Mouse (Mus musculus) kidney, embryonic 16.5 days (tissue): ENCODE measurements around the gene Lipc. TPM values are rescaled to one million over a fixed set of nuclear protein-coding genes. Genes with fewer than 3 reads are reported as not detected.

Experiments used
- ATAC-seq: fragments of 200-750 bp; cut with Nextera tagmentation; 2 replicates; pipeline ENCODE4 v1.8.0; 2017; ENCODE audit warnings: moderate TSS enrichment; ENCODE audit not compliant: low FRiP score, low TSS enrichment
- H3K27ac ChIP-seq: fragments of 300-500 bp; sonication (generic); 2 replicates; pipeline ENCODE4 v1.5.1; 2014; ENCODE audit warnings: low read length
- H3K27me3 ChIP-seq: fragments of 300-500 bp; sonication (generic); 2 replicates; pipeline ENCODE4 v1.6.1; 2014; ENCODE audit warnings: low read length, control low read depth, mixed read lengths; ENCODE audit not compliant: insufficient read depth
- H3K36me3 ChIP-seq: fragments of 300-500 bp; sonication (generic); 2 replicates; pipeline ENCODE4 v1.6.1; 2014; ENCODE audit warnings: low read length, control low read depth, mixed read lengths; ENCODE audit not compliant: insufficient read depth
- H3K4me1 ChIP-seq: fragments of 300-500 bp; sonication (generic); 2 replicates; pipeline ENCODE4 v1.6.1; 2014; ENCODE audit warnings: low read length, control low read depth, mixed read lengths; ENCODE audit not compliant: insufficient read depth
- H3K4me2 ChIP-seq: fragments of 300-500 bp; sonication (generic); replicated peaks from 2 replicates; pipeline ENCODE4 v1.6.1; 2014; ENCODE audit warnings: low read depth, low read length
- H3K4me3 ChIP-seq: fragments of 300-500 bp; sonication (generic); 2 replicates; pipeline ENCODE4 v1.5.1; 2014; ENCODE audit warnings: mild to moderate bottlenecking, low read length
- H3K9ac ChIP-seq: fragments of 300-500 bp; sonication (generic); replicated peaks from 2 replicates; pipeline ENCODE4 v1.6.1; 2014; ENCODE audit warnings: low read length
- H3K9me3 ChIP-seq: fragments of 300-500 bp; sonication (generic); 2 replicates; pipeline ENCODE4 v1.6.1; 2016; ENCODE audit warnings: low read length, control low read depth
- WGBS: fragments of 180-500 bp; shearing (Covaris S2); extraction: QIAGEN DNeasy Blood & Tissue Kit; methylation state at CpG from one replicate; pipeline ENCODE4 v1.1.7; 2014; 5-methylcytosine and 5-hydroxymethylcytosine counted together
- polyA plus RNA-seq: library from polyadenylated mRNA; unstranded; fragments of >200 nt; fragmentation: Nextera tagmentation; extraction: Ambion mirVana; gene quantifications from 2 replicates; pipeline ENCODE4 v1.2.1, GENCODE M21; 2015

Gene Lipc
- polyA plus RNA-seq, 1 experiment from 2014 or later, result 0.89 TPM

GRCm38 (mm10) chr9:70921781-70922565 lies 30.1 kb downstream of the Lipc start:
- 0 out of 2 replicates have a peak, but pooled peaks have one; percentile 43 for ATAC-seq
- peak overlapping the region; percentile 15; the same call in 1 of the 2 replicates for H3K27ac ChIP-seq
- H3K9me3 ChIP-seq, result peaks cover 4% of the 10 kb centered on the region; the same call in 1 of the 2 replicates
- H3K9ac ChIP-seq, result no peak overlapping the region
- peaks cover 10% of the 10 kb centered on the region for H3K4me1 ChIP-seq
- H3K36me3 ChIP-seq, result no peaks in the 10 kb centered on the region
- no peak overlapping the region for H3K4me3 ChIP-seq
- H3K27me3 ChIP-seq, result no peaks in the 10 kb centered on the region
- WGBS, result 39% methylated on average over 7 of the region's 7 CpGs
- H3K4me2 ChIP-seq, result no peak overlapping the region

GRCm38 (mm10) chr9:70921132-70921531 lies 30.9 kb downstream of the Lipc start:
- 70% methylated on average over 3 of the region's 3 CpGs for WGBS
- no peak overlapping the region for H3K4me3 ChIP-seq
- H3K9me3 ChIP-seq, result peaks cover 4% of the 10 kb centered on the region; the same call in 1 of the 2 replicates
- no peak for ATAC-seq
- H3K27ac ChIP-seq, result no peak overlapping the region
- no peak overlapping the region for H3K4me2 ChIP-seq
- no peaks in the 10 kb centered on the region for H3K27me3 ChIP-seq
- H3K36me3 ChIP-seq, result no peaks in the 10 kb centered on the region
- no peak overlapping the region for H3K9ac ChIP-seq
- H3K4me1 ChIP-seq, result peaks cover 10% of the 10 kb centered on the region

GRCm38 (mm10) chr9:70919271-70919670 lies 32.8 kb downstream of the Lipc start:
- no peaks in the 10 kb centered on the region for H3K27me3 ChIP-seq
- no peak for ATAC-seq
- no peak overlapping the region for H3K4me2 ChIP-seq
- no peaks in the 10 kb centered on the region for H3K36me3 ChIP-seq
- H3K27ac ChIP-seq, result no peak overlapping the region
- H3K4me3 ChIP-seq, result no peak overlapping the region
- H3K9ac ChIP-seq, result no peak overlapping the region
- H3K9me3 ChIP-seq, result no peaks in the 10 kb centered on the region
- H3K4me1 ChIP-seq, result peaks cover 10% of the 10 kb centered on the region
- 91% methylated on average over 3 of the region's 3 CpGs for WGBS

- Histone ChIP-seq H3K4me2 (no peak overlapping the region), H3K27me3 (no peaks in the 10 kb centered on the region), H3K4me3 (no peak overlapping the region), H3K27ac (no peak overlapping the region), H3K9me3 (no peaks in the 10 kb centered on the region), H3K9ac (no peak overlapping the region), H3K36me3 (no peaks in the 10 kb centered on the region), H3K4me1 (peaks cover under 1% of the 10 kb centered on the region; the same call in 1 of the 2 replicates)
- ATAC-seq, result no peak
- WGBS, result 61% methylated on average over 7 of the region's 7 CpGs
Measured at GRCm38 (mm10) chr9:70916516-70916915, 35.5 kb downstream of the Lipc start.

- ATAC-seq, result no peak
- Histone ChIP-seq H3K27ac (no peak overlapping the region), H3K4me2 (no peak overlapping the region), H3K4me1 (peaks cover 5% of the 10 kb centered on the region; the same call in 1 of the 2 replicates), H3K4me3 (no peak overlapping the region), H3K27me3 (no peaks in the 10 kb centered on the region), H3K9ac (no peak overlapping the region), H3K36me3 (no peaks in the 10 kb centered on the region), H3K9me3 (no peaks in the 10 kb centered on the region)
- WGBS, result 75% methylated on average over 2 of the region's 2 CpGs
Measured at GRCm38 (mm10) chr9:70915356-70915685, 36.7 kb downstream of the Lipc start.

- Histone ChIP-seq H3K27me3 (no peaks in the 10 kb centered on the region), H3K36me3 (no peaks in the 10 kb centered on the region), H3K27ac (no peak overlapping the region), H3K9me3 (no peaks in the 10 kb centered on the region), H3K4me2 (no peak overlapping the region), H3K9ac (no peak overlapping the region), H3K4me3 (no peak overlapping the region), H3K4me1 (peaks cover 5% of the 10 kb centered on the region; the same call in 1 of the 2 replicates)
- ATAC-seq, result 0 out of 2 replicates have a peak, but pooled peaks have one; percentile 35
- 49% methylated on average over 10 of the region's 10 CpGs for WGBS
Measured at GRCm38 (mm10) chr9:70914659-70915355, 37.2 kb downstream of the Lipc start.

- no peak overlapping the region for H3K4me2 ChIP-seq
- no peak for ATAC-seq
- H3K27ac ChIP-seq, result no peak overlapping the region
- no peaks in the 10 kb centered on the region for H3K36me3 ChIP-seq
- H3K9ac ChIP-seq, result no peak overlapping the region
- no peaks in the 10 kb centered on the region for H3K27me3 ChIP-seq
- peaks cover 5% of the 10 kb centered on the region; the same call in 1 of the 2 replicates for H3K4me1 ChIP-seq
- 62% methylated on average over 4 of the region's 4 CpGs for WGBS
- H3K4me3 ChIP-seq, result no peak overlapping the region
- H3K9me3 ChIP-seq, result no peaks in the 10 kb centered on the region
Measured at GRCm38 (mm10) chr9:70911163-70911562, 40.9 kb downstream of the Lipc start.

GRCm38 (mm10) chr9:70910351-70910750 lies 41.7 kb downstream of the Lipc start:
- WGBS, result 48% methylated on average over 6 of the region's 6 CpGs

GRCm38 (mm10) chr9:70902821-70903730 lies 49.0 kb downstream of the Lipc start:
- WGBS, result 92% methylated on average over 11 of the region's 11 CpGs
- Histone ChIP-seq H3K9me3 (no peaks in the 10 kb centered on the region), H3K9ac (no peak overlapping the region), H3K27ac (no peak overlapping the region), H3K27me3 (no peaks in the 10 kb centered on the region), H3K4me2 (no peak overlapping the region), H3K36me3 (no peaks in the 10 kb centered on the region), H3K4me3 (no peak overlapping the region), H3K4me1 (no peaks in the 10 kb centered on the region)
- no peak for ATAC-seq

More at GRCm38 (mm10) chr9:70910351-70910750, 41.7 kb downstream of the Lipc start:
- Histone ChIP-seq H3K9ac (no peak overlapping the region), H3K27me3 (no peaks in the 10 kb centered on the region), H3K4me1 (peaks cover 5% of the 10 kb centered on the region; the same call in 1 of the 2 replicates), H3K27ac (no peak overlapping the region), H3K4me2 (no peak overlapping the region), H3K36me3 (no peaks in the 10 kb centered on the region), H3K9me3 (no peaks in the 10 kb centered on the region), H3K4me3 (no peak overlapping the region)
- ATAC-seq, result no peak
